Mouse (Mus musculus) G1E (cell line): ENCODE data around the gene Tspan18. TPM values are rescaled to one million over a fixed set of nuclear protein-coding genes. Genes with fewer than 3 reads are reported as not detected.

Source experiments
- ATAC-seq: 2 replicates; pipeline ENCODE4 v1.8.0; 2016; ENCODE audit warnings: mild to moderate bottlenecking; ENCODE audit not compliant: insufficient number of reproducible peaks, poor library complexity, low FRiP score, severe bottlenecking; ENCODE audit errors: extremely low read depth
- DNase-seq: peaks from one replicate; pipeline ENCODE4 v3.0.0; 2012; ENCODE audit warnings: low spot score
- H3K27me3 ChIP-seq: 2 replicates; pipeline ENCODE4 v1.6.1; 2012; ENCODE audit warnings: mild to moderate bottlenecking, low read length, inconsistent platforms; ENCODE audit not compliant: insufficient read depth
- H3K36me3 ChIP-seq: replicated peaks from 2 replicates; pipeline ENCODE3; 2012; ENCODE audit warnings: mild to moderate bottlenecking, inconsistent platforms
- H3K4me1 ChIP-seq: 2 replicates; pipeline ENCODE4 v1.6.1; 2012; ENCODE audit warnings: low read depth, low read length, inconsistent platforms, mixed read lengths; ENCODE audit not compliant: insufficient read depth
- H3K4me3 ChIP-seq: 2 replicates; pipeline ENCODE4 v1.5.1; 2012; ENCODE audit warnings: low read depth, mild to moderate bottlenecking, inconsistent platforms, low read length, moderate library complexity, mixed read lengths
- H3K9me3 ChIP-seq: replicated peaks from 2 replicates; pipeline ENCODE4 v1.6.1; 2012; ENCODE audit warnings: inconsistent platforms
- CTCF ChIP-seq: IDR thresholded peaks from 2 replicates; pipeline ENCODE4 v1.5.1; 2012; ENCODE audit warnings: low read depth, low read length, inconsistent platforms, mixed read lengths
- GATA1 ChIP-seq: IDR thresholded peaks from 2 replicates; pipeline ENCODE4 v1.6.1; 2012; ENCODE audit warnings: borderline replicate concordance, low read length, inconsistent platforms, mixed read lengths
- GATA2 ChIP-seq: IDR thresholded peaks from 2 replicates; pipeline ENCODE4 v1.6.1; 2012; ENCODE audit warnings: low read depth, low read length, inconsistent platforms, borderline replicate concordance
- POLR2AphosphoS5 ChIP-seq: IDR thresholded peaks from 2 replicates; pipeline ENCODE4 v1.6.1; 2012; ENCODE audit warnings: low read depth, low read length, inconsistent platforms; ENCODE audit not compliant: insufficient replicate concordance
- TAL1 ChIP-seq: conservative IDR thresholded peaks from 2 replicates; pipeline ENCODE4 v1.6.1; 2012; ENCODE audit warnings: low read depth, low read length, inconsistent platforms, mixed read lengths
- polyA plus RNA-seq: library from polyadenylated mRNA; stranded (reverse); fragments of >175 nt; gene quantifications from 2 replicates; pipeline ENCODE4 v1.2.3, GENCODE M21; 2012
- total RNA-seq, 2 experiments: library from RNA; stranded (forward) in 1 of 2; stranded (reverse) in 1 of 2; fragments of 200-1000 nt in 1 of 2; fragments of >200 nt in 1 of 2; fragmentation: Nextera tagmentation in 1 of 2; gene quantifications; 2 replicates each; pipeline ENCODE4 v1.2.3; 2014 to 2017

The Tspan18 gene
- total and polyA plus RNA-seq, 3 experiments, result 4.2 to 10.6 (median 8.5) TPM

GRCm38 (mm10) chr2:93283481-93284293 lies 50.6 kb downstream of the Tspan18 start:
- Histone ChIP-seq H3K27me3 (peaks cover 15% of the 10 kb centered on the region), H3K4me1 (no peaks in the 10 kb centered on the region), H3K4me3 (no peak overlapping the region), H3K9me3 (no peaks in the 10 kb centered on the region), H3K36me3 (no peaks in the 10 kb centered on the region)
- no peak for DNase-seq
- ATAC-seq, result no peak
- TF ChIP-seq CTCF, result no peak
- no peak for TF ChIP-seq GATA2
- no peak for TF ChIP-seq TAL1
- TF ChIP-seq POLR2AphosphoS5, result no peak
- TF ChIP-seq GATA1, result no peak

DNA sequence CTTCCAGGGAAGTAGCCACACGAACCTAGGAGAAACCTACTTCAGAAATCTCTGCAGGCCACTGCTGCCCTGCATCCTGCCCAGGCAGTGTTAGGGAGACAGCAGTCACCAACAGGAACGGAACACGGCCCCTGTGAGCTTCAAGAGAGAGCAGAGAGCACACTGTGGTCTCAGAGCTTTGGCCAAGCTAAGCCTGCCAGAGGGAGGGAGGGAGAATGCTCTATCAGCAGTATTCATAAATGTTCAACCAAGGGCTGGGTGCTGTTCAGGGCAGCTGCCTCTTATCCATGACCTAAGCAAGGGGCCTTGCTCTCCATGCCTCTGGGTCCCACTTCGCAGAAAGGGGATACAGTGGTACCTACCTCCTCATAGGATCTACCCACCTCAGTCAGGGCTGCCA lies 51.7 kb downstream of the Tspan18 start:
- Histone ChIP-seq H3K9me3 (no peaks in the 10 kb centered on the region), H3K4me1 (no peaks in the 10 kb centered on the region), H3K4me3 (no peak overlapping the region), H3K36me3 (no peaks in the 10 kb centered on the region), H3K27me3 (peaks cover 13% of the 10 kb centered on the region)
- DNase-seq (no peak), ATAC-seq (no peak)
- no peak for TF ChIP-seq GATA2
- TF ChIP-seq CTCF, result no peak
- no peak for TF ChIP-seq POLR2AphosphoS5
- no peak for TF ChIP-seq TAL1
- TF ChIP-seq GATA1, result no peak

DNA sequence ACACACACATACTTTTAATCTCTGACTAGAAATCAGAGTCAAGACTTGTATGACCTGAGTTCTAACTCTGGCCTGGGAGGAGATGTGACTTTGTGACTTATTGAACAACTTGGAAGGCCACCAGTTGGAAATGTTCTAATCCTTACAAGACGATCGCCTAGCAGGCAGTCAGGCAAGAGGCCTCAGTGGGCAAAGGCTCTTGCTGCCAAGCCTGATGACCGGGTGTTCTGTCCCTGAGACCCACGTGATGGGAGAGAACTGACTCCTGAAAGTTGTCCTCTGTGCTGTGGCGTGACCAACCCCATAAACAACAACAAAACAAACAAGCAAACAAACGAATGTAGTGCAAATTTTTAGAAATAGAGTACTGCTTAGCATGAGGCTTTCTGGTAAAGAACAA lies 52.8 kb downstream of the Tspan18 start:
- Histone ChIP-seq H3K4me3 (no peak overlapping the region), H3K27me3 (peaks cover 11% of the 10 kb centered on the region), H3K9me3 (no peaks in the 10 kb centered on the region), H3K4me1 (no peaks in the 10 kb centered on the region), H3K36me3 (no peaks in the 10 kb centered on the region)
- ATAC-seq, result no peak
- DNase-seq, result no peak
- no peak for TF ChIP-seq GATA2

DNA sequence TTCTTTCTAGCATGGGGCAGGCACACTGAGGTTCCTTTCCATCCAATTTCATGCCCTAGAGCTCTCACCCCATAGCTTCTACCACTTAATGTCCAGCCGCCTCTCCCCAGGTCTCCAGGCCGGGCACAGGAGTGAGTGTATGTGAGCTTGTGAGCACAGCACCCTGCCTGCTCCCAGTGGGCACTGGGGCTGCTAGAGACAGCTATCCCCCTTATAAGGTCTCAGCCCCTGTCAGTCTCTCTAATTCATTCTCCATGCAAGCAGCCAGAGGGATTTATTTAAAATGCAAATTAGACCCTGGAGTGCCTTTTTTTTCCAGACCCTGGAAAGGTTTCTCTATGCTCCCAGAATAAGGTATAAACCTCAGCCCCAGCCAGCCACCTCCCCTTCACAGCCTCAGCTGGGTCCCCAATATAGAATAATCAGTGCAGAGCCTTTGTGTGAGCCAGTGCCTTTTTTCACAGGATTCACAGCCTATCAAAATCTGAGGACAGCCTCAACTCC lies 54.1 kb downstream of the Tspan18 start:
- Histone ChIP-seq H3K36me3 (no peaks in the 10 kb centered on the region), H3K9me3 (no peaks in the 10 kb centered on the region), H3K27me3 (peaks cover 7% of the 10 kb centered on the region), H3K4me3 (no peak overlapping the region), H3K4me1 (no peaks in the 10 kb centered on the region)
- TF ChIP-seq CTCF, result no peak
- TF ChIP-seq POLR2AphosphoS5, result no peak
- no peak for TF ChIP-seq GATA1
- no peak for TF ChIP-seq TAL1
- no peak for TF ChIP-seq GATA2
- ATAC-seq (no peak), DNase-seq (no peak)

DNA sequence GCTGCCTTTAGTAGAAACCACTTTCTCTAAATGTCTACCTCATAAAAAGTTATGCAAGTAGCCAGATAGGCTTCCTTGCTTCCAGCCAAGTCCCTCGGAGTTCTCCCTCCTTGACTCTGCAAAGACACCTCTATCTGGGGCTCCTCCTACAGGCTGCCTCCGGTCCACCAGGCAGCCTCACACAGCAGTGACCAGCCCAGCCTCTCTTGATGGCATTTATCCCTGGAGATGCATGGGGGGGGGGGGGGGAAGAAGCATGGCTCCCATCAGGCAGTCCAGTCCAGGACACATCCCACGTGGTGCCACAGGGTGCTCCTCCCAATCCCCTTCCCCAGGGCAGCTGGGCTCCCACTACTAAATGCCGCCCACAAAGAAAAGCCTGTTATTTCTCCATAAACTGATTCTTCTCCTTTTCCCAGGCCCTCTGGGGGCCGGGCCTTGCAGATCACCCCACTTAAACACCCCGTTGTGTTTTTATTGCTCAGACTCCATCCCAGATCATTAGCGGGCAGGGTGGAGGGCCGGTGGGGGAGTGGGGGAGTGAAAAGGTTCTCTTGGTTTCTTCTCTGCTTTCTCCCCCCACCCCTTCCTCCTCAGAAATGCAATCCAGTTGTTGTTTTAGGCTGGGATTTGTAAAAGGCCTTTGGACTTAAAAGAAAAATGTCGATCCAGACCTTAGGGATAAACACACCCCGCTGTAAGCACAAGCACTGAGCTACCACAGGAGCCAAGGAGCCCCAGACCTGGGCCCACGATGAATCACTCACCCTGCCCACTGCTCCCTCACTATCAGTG lies 55.9 kb downstream of the Tspan18 start:
- no peak for TF ChIP-seq GATA1
- TF ChIP-seq GATA2, result no peak
- TF ChIP-seq CTCF, result no peak
- TF ChIP-seq POLR2AphosphoS5, result no peak
- no peak for TF ChIP-seq TAL1
- no peaks in the 10 kb centered on the region for H3K36me3 ChIP-seq
- H3K27me3 ChIP-seq, result no peaks in the 10 kb centered on the region; the same call in 1 of the 2 replicates
- DNase-seq (no peak), ATAC-seq (no peak)
- no peaks in the 10 kb centered on the region for H3K9me3 ChIP-seq
- H3K4me1 ChIP-seq, result no peaks in the 10 kb centered on the region
- H3K4me3 ChIP-seq, result no peak overlapping the region

DNA sequence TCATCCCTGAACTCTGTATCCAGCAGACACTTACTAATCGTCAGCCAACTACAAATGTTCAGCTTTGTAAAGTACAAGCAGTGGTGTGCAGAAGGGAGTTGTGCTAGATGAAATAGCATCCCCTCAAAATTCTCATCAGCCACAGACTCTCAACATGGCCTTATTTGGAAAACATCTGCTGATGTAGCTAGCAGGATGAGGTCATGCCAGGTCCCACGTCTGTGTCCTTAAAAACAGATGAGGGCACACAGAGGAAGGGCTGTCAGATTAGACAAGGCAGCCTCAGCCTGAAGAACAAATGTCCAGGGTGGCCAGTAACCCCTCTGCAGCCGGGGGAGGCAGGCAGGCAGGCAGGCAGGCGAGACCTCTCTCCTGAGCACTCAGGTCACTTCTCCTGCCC lies 56.8 kb downstream of the Tspan18 start:
- Histone ChIP-seq H3K9me3 (no peaks in the 10 kb centered on the region), H3K27me3 (no peaks in the 10 kb centered on the region; the same call in 1 of the 2 replicates), H3K4me3 (no peak overlapping the region), H3K4me1 (no peaks in the 10 kb centered on the region), H3K36me3 (no peaks in the 10 kb centered on the region)
- no peak for ATAC-seq
- TF ChIP-seq CTCF (no peak), TAL1 (no peak), POLR2AphosphoS5 (no peak), GATA1 (no peak), GATA2 (no peak)
- no peak for DNase-seq
